Mouse (Mus musculus): ENCODE measurements around the gene Pcgf2.

Gene Pcgf2

GRCm38 (mm10) chr11:97695712-97696401 lies 4.4 kb downstream of the Pcgf2 start:
- DNase-seq (ENCODE audit: low read depth in 1 of 2, low spot score in 2 of 2), result no peak

GRCm38 (mm10) chr11:97694921-97695711 lies 5.2 kb downstream of the Pcgf2 start:
- DNase-seq (ENCODE audit: low read depth in 1 of 2, low spot score in 2 of 2), result no peak

GRCm38 (mm10) chr11:97694435-97694834 lies 5.9 kb downstream of the Pcgf2 start:
- DNase-seq (ENCODE audit: low read depth in 1 of 2, low spot score in 2 of 2), result no peak

- DNase-seq (ENCODE audit: low read depth in 1 of 2, low spot score in 2 of 2), result no peak
These were observed 10.4 kb downstream of the Pcgf2 start for GRCm38 (mm10) chr11:97689861-97690260.

- no peak for DNase-seq (ENCODE audit: low read depth in 1 of 2, low spot score in 2 of 2)
These were observed 13.2 kb downstream of the Pcgf2 start for GRCm38 (mm10) chr11:97687061-97687460.

- no peak for DNase-seq (ENCODE audit: low read depth in 1 of 2, low spot score in 2 of 2)
These were observed 13.9 kb downstream of the Pcgf2 start for GRCm38 (mm10) chr11:97686322-97686908.

- DNase-seq (ENCODE audit: low read depth in 1 of 2, low spot score in 2 of 2), result peak; percentile 52 to 73
These were observed 14.5 kb downstream of the Pcgf2 start, which contains the start of gene Cisd3 for GRCm38 (mm10) chr11:97685613-97686321. Gene Cisd3 (plus strand): TSS chr11:97685826.

GRCm38 (mm10) chr11:97684766-97685165 lies 15.5 kb downstream of the Pcgf2 start:
- no peak for DNase-seq (ENCODE audit: low read depth in 1 of 2, low spot score in 2 of 2)

- no peak for DNase-seq (ENCODE audit: low read depth in 1 of 2, low spot score in 2 of 2)
These were observed 16.1 kb downstream of the Pcgf2 start for GRCm38 (mm10) chr11:97684063-97684680.

- no peak for DNase-seq (ENCODE audit: low read depth in 1 of 2, low spot score in 2 of 2)
These were observed 17.7 kb downstream of the Pcgf2 start for GRCm38 (mm10) chr11:97682504-97683055.

GRCm38 (mm10) chr11:97680430-97680829 lies 19.9 kb downstream of the Pcgf2 start:
- DNase-seq (ENCODE audit: low read depth in 1 of 2, low spot score in 2 of 2), result no peak

GRCm38 (mm10) chr11:97678301-97678700 lies 22.0 kb downstream of the Pcgf2 start:
- DNase-seq (ENCODE audit: low read depth in 1 of 2, low spot score in 2 of 2), result no peak

- no peak for DNase-seq (ENCODE audit: low read depth in 1 of 2, low spot score in 2 of 2)
These were observed 22.5 kb downstream of the Pcgf2 start for GRCm38 (mm10) chr11:97677842-97678241.

GRCm38 (mm10) chr11:97677381-97677780 lies 22.9 kb downstream of the Pcgf2 start:
- no peak for DNase-seq (ENCODE audit: low read depth in 1 of 2, low spot score in 2 of 2)

GRCm38 (mm10) chr11:97676050-97676754 lies 24.1 kb downstream of the Pcgf2 start:
- no peak for DNase-seq (ENCODE audit: low read depth in 1 of 2, low spot score in 2 of 2)

- no peak for DNase-seq (ENCODE audit: low read depth in 1 of 2, low spot score in 2 of 2)
These were observed 27.1 kb downstream of the Pcgf2 start for GRCm38 (mm10) chr11:97673148-97673547.

GRCm38 (mm10) chr11:97671177-97671527 lies 29.1 kb downstream of the Pcgf2 start:
- DNase-seq (ENCODE audit: low read depth in 1 of 2, low spot score in 2 of 2), result no peak

GRCm38 (mm10) chr11:97670234-97671176 lies 29.8 kb downstream of the Pcgf2 start:
- DNase-seq (ENCODE audit: low read depth in 1 of 2, low spot score in 2 of 2), result no peak

- DNase-seq (ENCODE audit: low read depth in 1 of 2, low spot score in 2 of 2), result no peak
These were observed 30.5 kb downstream of the Pcgf2 start for GRCm38 (mm10) chr11:97669829-97670228.
